Mouse (Mus musculus): ENCODE results near the gene Fam71e1. TPM values are rescaled to one million over a fixed set of nuclear protein-coding genes. Genes with fewer than 3 reads are reported as not detected.

The Fam71e1 gene
- polyA plus RNA-seq, 1 experiment from 2014 or later = 4.4 TPM

GRCm38 (mm10) chr7:44475046-44475614 is 21.3 kb upstream of the Fam71e1 start:
- Histone ChIP-seq H3K27ac (ENCODE audit: low read depth, low read length) (no peak overlapping the region), H3K36me3 (ENCODE audit: control insufficient read depth, insufficient read depth) (no peaks in the 10 kb centered on the region; the same call in 1 of the 2 replicates), H3K9me3 (ENCODE audit: control insufficient read depth) (no peaks in the 10 kb centered on the region), H3K4me1 (replicated peaks; ENCODE audit: control insufficient read depth, insufficient read depth, low read length) (peaks cover 4% of the 10 kb centered on the region; the same call in 1 of the 2 replicates), H3K4me2 (replicated peaks; ENCODE audit: low read depth) (no peak overlapping the region), H3K27me3 (replicated peaks; ENCODE audit: control insufficient read depth, insufficient read depth, low read length) (peaks cover 7% of the 10 kb centered on the region; the same call in 1 of the 2 replicates), H3K9ac (ENCODE audit: low read depth, low read length) (no peak overlapping the region), H3K4me3 (ENCODE audit: low read depth, low read length) (no peak overlapping the region)
- no peak for ATAC-seq
- no peak for TF ChIP-seq CTCF (IDR thresholded peaks at IDR 0.05; ENCODE audit: low read depth)
- WGBS = 38% methylated on average over 5 of the region's 5 CpGs

- no peak overlapping the region for H3K4me2 ChIP-seq (replicated peaks; ENCODE audit: low read depth)
- H3K27ac ChIP-seq (ENCODE audit: low read depth, low read length) = no peak overlapping the region
- TF ChIP-seq CTCF (IDR thresholded peaks at IDR 0.05; ENCODE audit: low read depth) = no peak
- H3K4me3 ChIP-seq (ENCODE audit: low read depth, low read length) = no peak overlapping the region
- no peak overlapping the region for H3K9ac ChIP-seq (ENCODE audit: low read depth, low read length)
- no peaks in the 10 kb centered on the region for H3K4me1 ChIP-seq (replicated peaks; ENCODE audit: control insufficient read depth, insufficient read depth, low read length)
- no peak for ATAC-seq
- H3K9me3 ChIP-seq (ENCODE audit: control insufficient read depth) = no peaks in the 10 kb centered on the region
- WGBS = 55% methylated on average over 3 of the region's 3 CpGs
- H3K36me3 ChIP-seq (ENCODE audit: control insufficient read depth, insufficient read depth) = no peaks in the 10 kb centered on the region
- 0 out of 2 replicates have a peak, but pooled peaks cover 5% of the 10 kb centered on the region for H3K27me3 ChIP-seq (replicated peaks; ENCODE audit: control insufficient read depth, insufficient read depth, low read length)
These were observed 13.4 kb upstream of the Fam71e1 start for GRCm38 (mm10) chr7:44482836-44483435.

GRCm38 (mm10) chr7:44484109-44484508 is 12.3 kb upstream of the Fam71e1 start:
- Histone ChIP-seq H3K27me3 (replicated peaks; ENCODE audit: control insufficient read depth, insufficient read depth, low read length) (0 out of 2 replicates have a peak, but pooled peaks cover 5% of the 10 kb centered on the region), H3K9ac (ENCODE audit: low read depth, low read length) (no peak overlapping the region), H3K36me3 (ENCODE audit: control insufficient read depth, insufficient read depth) (peaks cover 7% of the 10 kb centered on the region; the same call in 1 of the 2 replicates), H3K4me3 (ENCODE audit: low read depth, low read length) (no peak overlapping the region), H3K27ac (ENCODE audit: low read depth, low read length) (no peak overlapping the region), H3K4me2 (replicated peaks; ENCODE audit: low read depth) (no peak overlapping the region), H3K9me3 (ENCODE audit: control insufficient read depth) (no peaks in the 10 kb centered on the region), H3K4me1 (replicated peaks; ENCODE audit: control insufficient read depth, insufficient read depth, low read length) (no peaks in the 10 kb centered on the region)
- WGBS = 93% methylated on average over 1 of the region's 1 CpGs
- no peak for TF ChIP-seq CTCF (IDR thresholded peaks at IDR 0.05; ENCODE audit: low read depth)
- ATAC-seq = no peak

GRCm38 (mm10) chr7:44484841-44485571 is 11.4 kb upstream of the Fam71e1 start:
- H3K36me3 ChIP-seq (ENCODE audit: control insufficient read depth, insufficient read depth) = peaks cover 14% of the 10 kb centered on the region; the same call in 1 of the 2 replicates
- H3K27me3 ChIP-seq (replicated peaks; ENCODE audit: control insufficient read depth, insufficient read depth, low read length) = 0 out of 2 replicates have a peak, but pooled peaks cover 5% of the 10 kb centered on the region
- no peak overlapping the region for H3K4me2 ChIP-seq (replicated peaks; ENCODE audit: low read depth)
- TF ChIP-seq CTCF (IDR thresholded peaks at IDR 0.05; ENCODE audit: low read depth) = peak; percentile 98
- H3K9ac ChIP-seq (ENCODE audit: low read depth, low read length) = no peak overlapping the region
- no peak overlapping the region for H3K27ac ChIP-seq (ENCODE audit: low read depth, low read length)
- no peaks in the 10 kb centered on the region for H3K4me1 ChIP-seq (replicated peaks; ENCODE audit: control insufficient read depth, insufficient read depth, low read length)
- ATAC-seq = peak; percentile 53; the same call in 1 of the 2 replicates
- no peaks in the 10 kb centered on the region for H3K9me3 ChIP-seq (ENCODE audit: control insufficient read depth)
- WGBS = 31% methylated on average over 5 of the region's 5 CpGs
- no peak overlapping the region for H3K4me3 ChIP-seq (ENCODE audit: low read depth, low read length)

- Histone ChIP-seq H3K4me2 (replicated peaks; ENCODE audit: low read depth) (no peak overlapping the region), H3K27me3 (replicated peaks; ENCODE audit: control insufficient read depth, insufficient read depth, low read length) (0 out of 2 replicates have a peak, but pooled peaks cover 5% of the 10 kb centered on the region), H3K4me1 (replicated peaks; ENCODE audit: control insufficient read depth, insufficient read depth, low read length) (no peaks in the 10 kb centered on the region), H3K4me3 (ENCODE audit: low read depth, low read length) (no peak overlapping the region), H3K9me3 (ENCODE audit: control insufficient read depth) (no peaks in the 10 kb centered on the region), H3K27ac (ENCODE audit: low read depth, low read length) (no peak overlapping the region), H3K36me3 (ENCODE audit: control insufficient read depth, insufficient read depth) (peaks cover 21% of the 10 kb centered on the region; the same call in 1 of the 2 replicates), H3K9ac (ENCODE audit: low read depth, low read length) (no peak overlapping the region)
- 72% methylated on average over 7 of the region's 7 CpGs for WGBS
- ATAC-seq = no peak
- TF ChIP-seq CTCF (IDR thresholded peaks at IDR 0.05; ENCODE audit: low read depth) = no peak
These were observed 10.7 kb upstream of the Fam71e1 start for GRCm38 (mm10) chr7:44485572-44486195.

All from intestine, postnatal 0 days (tissue).